Mouse (Mus musculus) liver, adult 2 months (tissue): ENCODE measurements at regions not wholly inside any gene's neighbourhood (a gene's known extent, or its start where the extent isn't known, plus 50 kb on each side); places are given as distances from the start of the nearest gene placed in this dataset.

Experiments
- CTCF ChIP-seq: fragments of 200-500 bp; IDR thresholded peaks from 2 replicates; pipeline ENCODE4 v1.5.1; 2011; ENCODE audit warnings: low read depth, low read length, control low read depth
- POLR2A ChIP-seq: fragments of 200-500 bp; IDR thresholded peaks from 2 replicates; pipeline ENCODE4 v1.6.1; 2011; ENCODE audit warnings: low read length, control low read depth; ENCODE audit not compliant: insufficient read depth; ENCODE audit errors: extremely low read depth

DNA sequence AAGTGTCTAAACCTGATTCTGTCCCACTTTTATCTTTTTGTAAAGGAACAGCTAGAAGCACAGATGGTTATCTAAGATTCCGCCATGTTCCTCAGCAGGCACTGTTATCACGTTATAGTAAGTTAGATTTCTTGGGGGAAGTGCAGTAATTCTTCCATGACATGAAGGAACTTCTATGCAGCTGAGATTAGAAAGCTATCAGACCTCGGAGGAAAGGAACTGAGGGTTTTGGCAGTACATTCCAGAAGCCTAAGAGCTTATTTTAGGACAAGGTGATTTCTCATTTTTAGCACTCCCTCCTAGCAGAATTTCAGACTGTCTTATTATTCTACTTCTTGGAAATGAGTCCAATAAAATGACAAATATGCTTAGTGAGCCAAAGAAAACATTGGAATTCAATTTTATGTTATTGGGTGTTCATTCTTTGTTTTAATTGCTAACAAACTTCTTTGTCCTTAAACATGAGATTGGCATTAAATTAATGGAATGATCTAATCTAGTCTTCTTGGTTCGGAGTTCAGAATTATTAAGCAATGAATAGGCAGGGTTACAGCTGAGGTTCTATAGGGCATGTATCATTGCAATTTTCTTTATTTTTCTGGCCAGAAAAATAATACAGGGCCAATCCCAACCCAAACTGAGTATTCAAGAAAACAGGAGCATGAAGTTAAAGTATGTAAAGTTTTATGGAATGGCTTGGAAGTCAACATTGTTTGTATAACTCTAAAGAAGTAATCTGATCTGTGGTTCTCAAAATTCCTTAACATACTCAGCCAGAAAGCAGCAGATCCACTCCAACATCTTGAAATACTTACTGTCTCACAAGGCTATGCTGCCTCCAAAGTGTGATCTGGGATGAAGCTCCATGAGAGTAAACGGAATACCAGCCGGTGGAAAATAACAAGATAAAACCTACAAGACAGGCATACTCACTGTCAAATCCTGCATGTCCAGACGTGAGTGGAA, 678.7 kb downstream of the Car8 start:
- TF ChIP-seq CTCF: no peak
- TF ChIP-seq POLR2A: no peak
